Mouse (Mus musculus) midbrain, embryonic 16.5 days (tissue): Measurements from ENCODE around the gene Adora2b. TPM values are rescaled to one million over a fixed set of nuclear protein-coding genes. Genes with fewer than 3 reads are reported as not detected.

Experiments used
- ATAC-seq: fragments of 200-750 bp; cut with Nextera tagmentation; 2 replicates; pipeline ENCODE4 v1.8.0; 2017; ENCODE audit warnings: moderate TSS enrichment
- H3K27ac ChIP-seq: fragments of 300-500 bp; sonication (generic); 2 replicates; pipeline ENCODE4 v1.5.1; 2014; ENCODE audit warnings: mild to moderate bottlenecking, low read length, mixed read lengths
- H3K27me3 ChIP-seq: fragments of 300-500 bp; sonication (generic); 2 replicates; pipeline ENCODE4 v1.6.1; 2014; ENCODE audit warnings: low read depth, low read length, mixed read lengths; ENCODE audit not compliant: control insufficient read depth, insufficient read depth
- H3K36me3 ChIP-seq: fragments of 300-500 bp; sonication (generic); 2 replicates; pipeline ENCODE4 v1.6.1; 2014; ENCODE audit warnings: mild to moderate bottlenecking, low read length, moderate library complexity, mixed read lengths; ENCODE audit not compliant: control insufficient read depth, insufficient read depth
- H3K4me1 ChIP-seq: fragments of 300-500 bp; sonication (generic); 2 replicates; pipeline ENCODE4 v1.6.1; 2014; ENCODE audit warnings: mild to moderate bottlenecking, low read length, mixed read lengths; ENCODE audit not compliant: control insufficient read depth, insufficient read depth
- H3K4me2 ChIP-seq: fragments of 300-500 bp; sonication (generic); 2 replicates; pipeline ENCODE4 v1.6.1; 2014; ENCODE audit warnings: mild to moderate bottlenecking, low read length, mixed read lengths
- H3K4me3 ChIP-seq: fragments of 300-500 bp; sonication (generic); 2 replicates; pipeline ENCODE4 v1.5.1; 2014; ENCODE audit warnings: low read depth, mild to moderate bottlenecking, low read length, moderate library complexity, mixed read lengths
- H3K9ac ChIP-seq: fragments of 300-500 bp; sonication (generic); 2 replicates; pipeline ENCODE4 v1.6.1; 2014; ENCODE audit warnings: low read depth, low read length, mixed read lengths
- H3K9me3 ChIP-seq: fragments of 300-500 bp; sonication (generic); replicated peaks from 2 replicates; pipeline ENCODE4 v1.6.1; 2014; ENCODE audit warnings: mild to moderate bottlenecking, low read length, mixed read lengths; ENCODE audit not compliant: control insufficient read depth, poor library complexity, severe bottlenecking
- WGBS: fragments of 180-500 bp; shearing (Covaris S2); extraction: QIAGEN DNeasy Blood & Tissue Kit; methylation state at CpG from one replicate; pipeline ENCODE4 v1.1.7; 2014; 5-methylcytosine and 5-hydroxymethylcytosine counted together
- polyA plus RNA-seq: library from polyadenylated mRNA; unstranded; fragments of >200 nt; fragmentation: Nextera tagmentation; extraction: Ambion mirVana; gene quantifications from 2 replicates; pipeline ENCODE4 v1.2.1, GENCODE M21; 2015

Gene Adora2b
- polyA plus RNA-seq, result 3.4 and 6.0 TPM in 2 replicates

DNA sequence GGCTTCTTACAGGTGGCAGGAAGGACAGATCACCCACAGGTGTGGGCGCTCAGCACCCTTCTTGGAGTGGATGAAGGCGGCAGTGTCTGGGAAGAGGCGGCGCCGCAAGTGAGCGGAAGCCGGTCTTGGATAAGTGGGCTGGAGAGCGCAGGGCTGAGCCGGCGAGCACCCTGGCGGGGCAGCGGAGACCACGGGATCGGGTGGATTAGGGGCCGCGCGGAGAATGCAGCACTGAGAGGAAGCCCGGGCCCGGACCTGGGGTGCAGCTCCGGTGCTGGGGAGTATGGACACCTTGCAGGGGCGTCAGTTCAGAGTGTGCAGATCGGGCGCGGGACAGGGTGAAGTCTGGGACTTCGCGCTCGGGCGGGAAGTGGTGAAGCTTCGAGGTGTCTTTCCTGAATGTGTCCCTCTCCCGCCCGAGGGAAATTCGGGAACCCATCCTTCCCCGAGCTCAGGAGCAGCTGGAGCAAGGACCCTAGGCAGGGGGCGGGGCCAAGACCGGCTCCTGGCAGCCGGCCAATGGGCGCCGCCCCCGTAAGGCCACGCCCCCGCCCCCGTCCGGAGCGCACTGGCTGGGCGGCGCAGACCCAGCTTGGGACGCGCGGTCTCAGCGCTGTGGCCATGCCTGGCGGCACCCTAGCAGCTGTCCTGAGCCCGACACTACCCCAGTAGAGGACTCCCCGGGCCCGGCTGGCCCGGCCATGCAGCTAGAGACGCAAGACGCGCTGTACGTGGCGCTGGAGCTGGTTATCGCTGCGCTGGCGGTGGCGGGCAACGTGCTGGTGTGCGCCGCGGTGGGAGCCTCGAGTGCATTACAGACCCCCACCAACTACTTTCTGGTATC lies at the start of gene Adora2b:
Adora2b (plus strand) TSS at position 584 of the 844 bp plus-strand sequence.
- H3K4me1 ChIP-seq, result peaks cover 10% of the 10 kb centered on the region; the same call in 1 of the 2 replicates
- H3K4me2 ChIP-seq, result peak within 1 kb of the TSS; percentile 83
- H3K27me3 ChIP-seq, result peaks cover 16% of the 10 kb centered on the region
- H3K9ac ChIP-seq, result peak within 1 kb of the TSS; percentile 64
- WGBS, result under 1% methylated on average over 68 of the region's 69 CpGs
- H3K9me3 ChIP-seq, result no peaks in the 10 kb centered on the region
- no peak within 1 kb of the TSS for H3K27ac ChIP-seq
- ATAC-seq, result peak; percentile 89
- H3K4me3 ChIP-seq, result peak within 1 kb of the TSS; percentile 61
- no peaks in the 10 kb centered on the region for H3K36me3 ChIP-seq

DNA sequence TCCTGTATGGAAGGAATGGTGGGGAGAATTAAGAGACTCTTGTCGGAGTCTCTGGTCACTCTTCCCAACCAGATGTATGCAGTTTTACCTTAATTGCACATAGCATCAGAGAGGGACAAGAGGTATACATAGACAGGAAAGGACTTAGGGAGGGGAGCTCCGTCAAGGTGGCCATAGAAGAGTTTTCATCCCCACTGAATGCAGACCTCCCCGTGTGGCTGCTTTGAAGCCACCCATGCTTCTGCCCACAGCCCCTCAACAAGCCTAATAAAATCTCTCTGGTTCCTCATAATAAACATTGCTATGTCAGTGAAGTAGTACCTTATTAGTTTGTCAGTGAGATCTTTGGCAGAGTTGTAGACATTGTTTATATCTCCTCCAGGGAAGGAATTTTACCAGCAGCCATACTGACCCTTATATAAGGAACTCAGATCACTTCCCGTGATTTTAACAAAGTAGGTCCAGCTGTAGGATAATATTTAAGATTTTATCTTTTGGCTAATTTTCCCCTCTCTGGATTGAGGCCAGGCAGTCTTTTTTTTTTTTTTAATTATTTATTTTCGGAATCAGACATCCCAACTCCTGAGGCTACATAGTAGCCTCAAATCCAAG lies 47.8 kb upstream of the Adora2b start:
- H3K4me3 ChIP-seq, result no peak overlapping the region
- H3K9me3 ChIP-seq, result no peaks in the 10 kb centered on the region
- no peaks in the 10 kb centered on the region for H3K36me3 ChIP-seq
- H3K4me1 ChIP-seq, result no peaks in the 10 kb centered on the region
- 89% methylated on average over 5 of the region's 5 CpGs for WGBS
- ATAC-seq, result no peak
- H3K9ac ChIP-seq, result no peak overlapping the region
- no peaks in the 10 kb centered on the region for H3K27me3 ChIP-seq
- H3K4me2 ChIP-seq, result no peak overlapping the region
- H3K27ac ChIP-seq, result no peak overlapping the region

DNA sequence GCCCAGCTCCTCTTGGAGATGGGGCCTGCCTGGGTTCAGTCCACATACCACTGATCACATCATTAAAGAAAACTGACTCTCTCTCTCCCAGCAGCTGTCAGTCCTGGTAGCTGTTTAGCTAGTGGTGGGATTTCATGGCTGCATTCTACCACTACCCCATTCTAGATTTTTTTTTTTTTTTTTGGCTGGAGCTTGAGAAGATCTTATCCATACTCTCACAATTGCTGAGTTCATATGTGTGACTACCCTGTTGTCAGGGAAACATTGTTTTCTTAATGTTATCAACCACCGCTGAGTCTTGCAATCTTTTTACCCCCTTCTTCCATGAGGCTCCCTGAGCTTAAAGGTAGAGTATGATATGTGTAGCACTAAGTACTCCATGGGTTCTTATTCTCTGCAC lies 46.1 kb upstream of the Adora2b start:
- Histone ChIP-seq H3K4me2 (no peak overlapping the region), H3K9me3 (no peaks in the 10 kb centered on the region), H3K36me3 (no peaks in the 10 kb centered on the region), H3K27me3 (no peaks in the 10 kb centered on the region), H3K4me1 (no peaks in the 10 kb centered on the region), H3K4me3 (no peak overlapping the region), H3K27ac (no peak overlapping the region), H3K9ac (no peak overlapping the region)
- 97% methylated on average over 1 of the region's 1 CpGs for WGBS
- no peak for ATAC-seq

DNA sequence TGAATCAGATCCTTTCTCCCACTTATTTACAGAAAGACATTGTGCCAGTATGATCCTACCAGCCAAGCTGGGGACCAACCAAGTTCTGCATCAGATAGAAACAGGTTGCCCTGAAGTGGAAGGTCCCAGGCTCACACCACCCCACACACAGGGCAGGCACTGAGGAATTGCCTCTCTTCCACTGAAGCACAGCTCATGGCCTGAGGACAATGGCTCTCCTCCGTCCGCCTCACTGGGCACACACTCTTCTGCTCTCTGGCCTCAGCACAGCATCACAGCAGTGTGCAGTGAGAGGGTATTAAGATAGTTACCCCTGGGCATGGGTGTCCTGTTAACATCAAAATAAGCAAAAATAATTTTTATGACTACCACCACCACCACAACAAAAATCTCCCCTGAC lies 39.7 kb upstream of the Adora2b start:
- Histone ChIP-seq H3K9me3 (no peaks in the 10 kb centered on the region), H3K4me2 (no peak overlapping the region), H3K27ac (no peak overlapping the region), H3K4me3 (no peak overlapping the region), H3K9ac (no peak overlapping the region), H3K27me3 (no peaks in the 10 kb centered on the region), H3K36me3 (no peaks in the 10 kb centered on the region), H3K4me1 (no peaks in the 10 kb centered on the region)
- WGBS, result 68% methylated on average over 2 of the region's 2 CpGs
- ATAC-seq, result no peak

DNA sequence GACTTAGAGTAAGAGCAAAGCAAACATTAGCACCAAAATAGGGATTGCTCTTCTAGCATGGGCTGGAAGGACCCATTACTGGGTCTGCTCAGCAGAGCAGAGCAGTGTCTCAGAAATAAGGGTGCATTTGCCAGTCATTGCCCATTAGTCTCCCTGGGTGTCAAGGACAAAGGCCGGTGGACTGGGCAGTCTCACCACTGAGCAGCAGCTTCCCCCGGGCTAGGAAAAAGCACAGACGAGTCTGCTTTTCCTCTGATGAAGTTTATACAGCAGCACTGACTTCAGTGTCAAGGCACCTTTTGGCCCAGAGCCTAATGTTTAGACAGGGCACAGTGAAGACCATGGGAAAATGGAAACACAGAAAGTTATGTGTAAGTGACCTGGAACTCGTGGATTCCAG lies 38.9 kb upstream of the Adora2b start:
- Histone ChIP-seq H3K9me3 (no peaks in the 10 kb centered on the region), H3K4me1 (no peaks in the 10 kb centered on the region), H3K27me3 (no peaks in the 10 kb centered on the region), H3K27ac (no peak overlapping the region), H3K4me3 (no peak overlapping the region), H3K36me3 (no peaks in the 10 kb centered on the region), H3K9ac (no peak overlapping the region), H3K4me2 (no peak overlapping the region)
- no peak for ATAC-seq
- 57% methylated on average over 4 of the region's 4 CpGs for WGBS

DNA sequence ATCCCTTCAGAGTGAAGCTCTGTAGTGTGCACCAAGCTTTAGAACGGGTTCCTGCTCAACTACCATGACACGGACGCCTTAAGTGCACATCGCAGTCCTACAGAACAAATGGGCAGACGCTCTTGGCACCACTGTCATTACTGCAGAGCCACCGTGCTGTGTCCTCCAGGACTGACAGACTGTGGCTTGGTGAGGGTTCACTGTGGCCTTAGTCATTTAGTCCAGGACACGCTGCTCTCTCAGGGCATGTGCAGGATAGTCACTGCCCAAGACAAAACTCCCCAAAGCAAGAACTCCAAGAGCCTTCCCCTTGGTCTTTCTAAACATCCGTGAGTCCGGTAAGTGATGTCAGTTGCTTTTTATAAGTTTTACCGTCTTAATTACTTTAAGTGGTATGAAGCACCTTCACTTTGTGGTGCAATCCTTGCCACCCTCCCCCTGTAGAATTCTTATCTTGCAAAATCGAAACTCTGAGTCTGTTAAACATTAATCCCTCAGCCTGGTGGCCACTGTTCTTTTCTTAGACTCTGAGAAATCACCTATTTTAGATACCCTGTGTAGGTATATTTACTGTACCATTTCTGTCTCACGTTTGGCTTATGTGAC lies 35.3 kb upstream of the Adora2b start:
- no peaks in the 10 kb centered on the region for H3K27me3 ChIP-seq
- ATAC-seq, result no peak
- WGBS, result 92% methylated on average over 12 of the region's 12 CpGs

DNA sequence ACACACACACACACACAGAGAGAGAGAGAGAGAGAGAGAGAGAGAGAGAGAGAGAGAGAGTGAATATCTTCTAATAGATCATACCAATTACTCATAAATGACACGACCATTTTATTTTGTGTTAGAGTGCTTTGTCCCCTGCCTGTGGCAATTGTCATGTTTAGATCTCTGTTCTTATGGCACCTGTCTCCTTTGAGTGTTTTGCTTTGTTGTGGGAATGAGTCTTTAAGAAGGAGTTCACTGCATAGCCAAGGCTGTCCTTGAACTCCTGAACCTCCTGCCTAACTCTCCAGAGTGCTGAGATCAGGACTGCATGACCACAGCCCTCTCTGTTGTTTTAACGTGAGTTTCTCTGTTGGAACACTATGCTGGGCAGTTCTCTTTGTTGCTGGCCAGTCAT lies 33.7 kb upstream of the Adora2b start:
- no peak for ATAC-seq
- no peaks in the 10 kb centered on the region for H3K4me1 ChIP-seq
- H3K27ac ChIP-seq, result no peak overlapping the region
- H3K9me3 ChIP-seq, result no peaks in the 10 kb centered on the region
- H3K4me2 ChIP-seq, result no peak overlapping the region
- H3K9ac ChIP-seq, result no peak overlapping the region
- H3K27me3 ChIP-seq, result no peaks in the 10 kb centered on the region
- H3K36me3 ChIP-seq, result no peaks in the 10 kb centered on the region
- 62% methylated on average over 2 of the region's 2 CpGs for WGBS
- no peak overlapping the region for H3K4me3 ChIP-seq

More for the DNA sequence above, 35.3 kb upstream of the Adora2b start:
- no peak overlapping the region for H3K27ac ChIP-seq
- no peaks in the 10 kb centered on the region for H3K9me3 ChIP-seq
- H3K9ac ChIP-seq, result no peak overlapping the region
- no peak overlapping the region for H3K4me2 ChIP-seq
- H3K4me3 ChIP-seq, result no peak overlapping the region
- no peaks in the 10 kb centered on the region for H3K36me3 ChIP-seq
- H3K4me1 ChIP-seq, result no peaks in the 10 kb centered on the region

DNA sequence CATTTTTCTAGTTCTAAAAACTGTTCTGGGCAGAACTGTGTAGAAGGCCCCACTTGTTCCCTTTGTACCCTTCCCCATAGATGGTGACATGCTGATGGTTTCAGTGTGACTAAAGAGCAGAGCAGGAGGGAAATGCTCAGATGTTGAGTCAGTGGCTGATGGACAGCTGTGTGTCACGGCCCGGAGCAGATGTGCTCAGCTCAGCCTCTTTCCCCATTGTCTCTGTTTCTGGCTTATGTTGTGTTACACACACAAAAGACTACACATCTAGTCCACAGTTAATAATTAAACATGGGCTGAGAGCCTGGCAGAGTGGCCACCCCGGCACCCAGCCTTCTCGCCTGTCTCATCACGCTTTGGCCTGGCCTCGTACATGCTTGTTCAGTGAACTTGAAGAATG lies 31.0 kb upstream of the Adora2b start:
- no peak overlapping the region for H3K9ac ChIP-seq
- 67% methylated on average over 6 of the region's 6 CpGs for WGBS
- no peaks in the 10 kb centered on the region for H3K36me3 ChIP-seq
- no peak for ATAC-seq
- no peaks in the 10 kb centered on the region for H3K9me3 ChIP-seq
- H3K27ac ChIP-seq, result no peak overlapping the region
- no peaks in the 10 kb centered on the region for H3K4me1 ChIP-seq
- H3K4me2 ChIP-seq, result no peak overlapping the region
- no peaks in the 10 kb centered on the region for H3K27me3 ChIP-seq
- H3K4me3 ChIP-seq, result no peak overlapping the region
